Mouse (Mus musculus): Measurements from ENCODE around the gene Ptprr. TPM values are rescaled to one million over a fixed set of nuclear protein-coding genes. Genes with fewer than 3 reads are reported as not detected.

Gene Ptprr
- polyA plus RNA-seq, 1 experiment from 2014 or later: 3.3 TPM

DNA sequence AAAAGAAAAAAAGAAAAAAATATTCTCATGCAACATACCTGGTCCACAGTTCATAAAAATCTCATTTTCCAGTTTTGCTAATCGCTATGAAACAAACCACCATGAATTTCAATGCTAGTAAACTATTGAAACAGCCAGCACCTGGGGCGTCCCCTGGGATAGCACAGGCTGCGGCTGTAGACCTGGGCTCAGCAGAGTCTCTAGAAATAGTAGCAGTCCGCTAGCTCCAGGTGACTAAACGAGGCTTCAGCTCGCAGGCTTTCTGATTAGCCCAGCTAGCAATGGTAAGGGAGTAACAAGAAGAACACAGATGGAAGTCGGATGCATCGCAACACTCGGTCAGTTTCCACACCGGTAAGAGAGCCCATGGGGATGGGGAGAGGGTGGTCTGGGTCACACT, 125.7 kb downstream of the Ptprr start:
- Histone ChIP-seq H3K9me3 (ENCODE audit: low read length) (no peaks in the 10 kb centered on the region), H3K4me3 (ENCODE audit: low read depth, low read length) (no peak overlapping the region), H3K36me3 (ENCODE audit: insufficient read depth, low read length) (no peaks in the 10 kb centered on the region), H3K27ac (ENCODE audit: low read length) (no peak overlapping the region), H3K27me3 (replicated peaks; ENCODE audit: insufficient read depth, low read length) (no peaks in the 10 kb centered on the region), H3K4me1 (ENCODE audit: insufficient read depth, low read depth, low read length) (no peaks in the 10 kb centered on the region), H3K4me2 (replicated peaks; ENCODE audit: low read depth, low read length) (no peak overlapping the region), H3K9ac (replicated peaks; ENCODE audit: low read depth) (no peak overlapping the region)
- TF ChIP-seq EP300 (IDR thresholded peaks at IDR 0.05): no peak
- WGBS: 82% methylated on average over 10 of the region's 10 CpGs
- DNase-seq (ENCODE audit: low spot score) (no peak), ATAC-seq (no peak)

DNA sequence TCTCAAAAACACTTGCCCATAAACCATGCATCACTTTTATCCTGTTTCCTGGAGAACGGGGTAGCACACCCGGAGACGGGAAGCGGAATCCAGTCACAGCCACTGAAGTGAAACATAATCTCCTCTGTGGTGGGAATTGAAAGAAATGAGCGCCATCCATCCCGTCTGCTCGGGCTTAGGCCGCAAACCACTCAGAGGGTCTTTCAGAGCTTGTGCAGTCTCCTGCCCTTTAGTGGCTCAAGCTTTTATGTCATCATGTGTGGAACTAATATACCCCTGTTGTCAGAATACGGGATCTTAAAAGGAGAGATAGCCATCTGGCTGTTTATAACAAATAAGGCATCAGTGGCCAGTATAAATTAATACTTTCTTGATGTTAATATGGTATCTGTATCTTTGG, 128.1 kb downstream of the Ptprr start:
- WGBS: 74% methylated on average over 9 of the region's 9 CpGs
- no peak for DNase-seq (ENCODE audit: low spot score)

DNA sequence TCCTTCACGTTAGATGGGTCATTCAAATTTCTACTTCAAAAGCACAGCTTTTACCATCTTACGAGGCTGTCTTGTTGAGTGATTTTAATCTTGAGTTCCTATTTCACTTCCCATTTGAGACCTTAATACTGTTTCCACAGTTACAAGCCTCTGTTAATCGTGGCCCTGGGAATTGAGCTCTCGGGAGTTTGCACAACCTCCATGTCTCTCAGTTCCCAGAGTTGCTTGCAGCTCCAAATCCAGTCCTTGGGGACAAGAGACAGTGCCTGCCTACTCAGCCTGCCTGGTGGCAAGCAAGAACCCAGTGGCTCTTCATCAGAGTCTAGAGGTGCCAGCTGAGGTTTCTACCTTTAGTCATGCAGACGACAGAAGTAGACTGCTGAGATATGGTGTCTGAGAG, 136.7 kb downstream of the Ptprr start:
- H3K4me1 ChIP-seq (ENCODE audit: insufficient read depth, low read depth, low read length): no peaks in the 10 kb centered on the region
- WGBS: 79% methylated on average over 5 of the region's 5 CpGs

More for the DNA sequence above, 128.1 kb downstream of the Ptprr start:
- Histone ChIP-seq H3K27me3 (replicated peaks; ENCODE audit: insufficient read depth, low read length) (no peaks in the 10 kb centered on the region), H3K4me2 (replicated peaks; ENCODE audit: low read depth, low read length) (no peak overlapping the region), H3K36me3 (ENCODE audit: insufficient read depth, low read length) (no peaks in the 10 kb centered on the region), H3K9ac (replicated peaks; ENCODE audit: low read depth) (no peak overlapping the region), H3K4me3 (ENCODE audit: low read depth, low read length) (no peak overlapping the region), H3K9me3 (ENCODE audit: low read length) (no peaks in the 10 kb centered on the region), H3K27ac (ENCODE audit: low read length) (no peak overlapping the region), H3K4me1 (ENCODE audit: insufficient read depth, low read depth, low read length) (no peaks in the 10 kb centered on the region)
- TF ChIP-seq CTCF (IDR thresholded peaks at IDR 0.05) (no peak), EP300 (IDR thresholded peaks at IDR 0.05) (no peak)
- no peak for ATAC-seq

DNA sequence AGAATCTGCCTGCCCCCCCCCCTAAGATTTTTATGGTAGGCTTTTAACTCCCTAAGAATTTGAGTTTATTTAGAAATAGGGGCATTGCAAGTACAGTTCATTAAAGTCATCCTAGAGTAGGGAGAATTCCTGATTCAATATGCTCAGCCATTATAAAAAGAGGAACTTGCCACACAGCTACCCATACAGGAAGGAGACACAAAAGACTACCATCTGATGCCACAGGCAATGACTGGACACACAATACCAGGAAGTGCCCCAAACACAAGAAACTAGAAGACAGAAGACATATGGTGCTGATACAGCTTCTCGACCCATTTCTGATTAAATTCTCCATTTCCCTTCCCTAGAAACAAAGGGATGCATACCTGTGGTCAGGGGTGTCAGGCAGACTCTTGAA, 138.7 kb downstream of the Ptprr start:
- H3K27ac ChIP-seq (ENCODE audit: low read length): no peak overlapping the region
- 47% methylated on average over 1 of the region's 1 CpGs for WGBS
- H3K9me3 ChIP-seq (ENCODE audit: low read length): no peaks in the 10 kb centered on the region
- no peak overlapping the region for H3K4me2 ChIP-seq (replicated peaks; ENCODE audit: low read depth, low read length)
- H3K36me3 ChIP-seq (ENCODE audit: insufficient read depth, low read length): no peaks in the 10 kb centered on the region
- H3K9ac ChIP-seq (replicated peaks; ENCODE audit: low read depth): no peak overlapping the region
- no peak overlapping the region for H3K4me3 ChIP-seq (ENCODE audit: low read depth, low read length)
- no peaks in the 10 kb centered on the region for H3K4me1 ChIP-seq (ENCODE audit: insufficient read depth, low read depth, low read length)
- H3K27me3 ChIP-seq (replicated peaks; ENCODE audit: insufficient read depth, low read length): no peaks in the 10 kb centered on the region
- no peak for ATAC-seq
- no peak for DNase-seq (ENCODE audit: low spot score)
- TF ChIP-seq CTCF (IDR thresholded peaks at IDR 0.05) (no peak), EP300 (IDR thresholded peaks at IDR 0.05) (no peak)

More for the DNA sequence above, 136.7 kb downstream of the Ptprr start:
- Histone ChIP-seq H3K27me3 (replicated peaks; ENCODE audit: insufficient read depth, low read length) (no peaks in the 10 kb centered on the region), H3K4me2 (replicated peaks; ENCODE audit: low read depth, low read length) (no peak overlapping the region), H3K9ac (replicated peaks; ENCODE audit: low read depth) (no peak overlapping the region), H3K4me3 (ENCODE audit: low read depth, low read length) (no peak overlapping the region), H3K9me3 (ENCODE audit: low read length) (no peaks in the 10 kb centered on the region), H3K27ac (ENCODE audit: low read length) (no peak overlapping the region), H3K36me3 (ENCODE audit: insufficient read depth, low read length) (no peaks in the 10 kb centered on the region)
- DNase-seq (ENCODE audit: low spot score) (no peak), ATAC-seq (no peak)
- TF ChIP-seq EP300 (IDR thresholded peaks at IDR 0.05) (no peak), CTCF (IDR thresholded peaks at IDR 0.05) (no peak)

DNA sequence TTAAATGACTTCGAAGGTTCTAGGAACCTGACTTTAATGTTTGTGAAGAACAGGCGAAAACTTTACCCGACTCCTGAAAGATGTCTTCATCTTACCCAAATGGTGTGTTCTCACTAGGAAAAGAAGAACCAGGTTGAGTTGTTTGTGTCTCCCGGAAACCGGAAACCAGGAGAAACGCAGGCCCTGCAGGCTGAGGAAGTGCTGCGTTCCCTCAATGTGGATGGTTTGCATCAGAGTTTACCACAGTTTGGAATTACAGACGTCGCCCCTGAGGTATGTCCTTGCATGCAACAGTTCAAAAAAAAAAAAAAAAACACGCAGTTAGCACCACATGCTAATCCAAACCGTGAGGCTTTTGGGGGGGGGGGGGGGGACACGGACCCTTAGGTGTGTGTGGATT, 144.3 kb downstream of the Ptprr start:
- TF ChIP-seq EP300 (IDR thresholded peaks at IDR 0.05) (no peak), CTCF (IDR thresholded peaks at IDR 0.05) (no peak)
- no peak overlapping the region for H3K27ac ChIP-seq (ENCODE audit: low read length)
- no peaks in the 10 kb centered on the region for H3K4me1 ChIP-seq (ENCODE audit: insufficient read depth, low read depth, low read length)
- 69% methylated on average over 10 of the region's 12 CpGs for WGBS
- ATAC-seq: no peak
- H3K36me3 ChIP-seq (ENCODE audit: insufficient read depth, low read length): no peaks in the 10 kb centered on the region
- no peak overlapping the region for H3K4me2 ChIP-seq (replicated peaks; ENCODE audit: low read depth, low read length)
- no peaks in the 10 kb centered on the region for H3K9me3 ChIP-seq (ENCODE audit: low read length)
- H3K27me3 ChIP-seq (replicated peaks; ENCODE audit: insufficient read depth, low read length): no peaks in the 10 kb centered on the region
- no peak overlapping the region for H3K4me3 ChIP-seq (ENCODE audit: low read depth, low read length)
- no peak for DNase-seq (ENCODE audit: low spot score)
- H3K9ac ChIP-seq (replicated peaks; ENCODE audit: low read depth): no peak overlapping the region

DNA sequence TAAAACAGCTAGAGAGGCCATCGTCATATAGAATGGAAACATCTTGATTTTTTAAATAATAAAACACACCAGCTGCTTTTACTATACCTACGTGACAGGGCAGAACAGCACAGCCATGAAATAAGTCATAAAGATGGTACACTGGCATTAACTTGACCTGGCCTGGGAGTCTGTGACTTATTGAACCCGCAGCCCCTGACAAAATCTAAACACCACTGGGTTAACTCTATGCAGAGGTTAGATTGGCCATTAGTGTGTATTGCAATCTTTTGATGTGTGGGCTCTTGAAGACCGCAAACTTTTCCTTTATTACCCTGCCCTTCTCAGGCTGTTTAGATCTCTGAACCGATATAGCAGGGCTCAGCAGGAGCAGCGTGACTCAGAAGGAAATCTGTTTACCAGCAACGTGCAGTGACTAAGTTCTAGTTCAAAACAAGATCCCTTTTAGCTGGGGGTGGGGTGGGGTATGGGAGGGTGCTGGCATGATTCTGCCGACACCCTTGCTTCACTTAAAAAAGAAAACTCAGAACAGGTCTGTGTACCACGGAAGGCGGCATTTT, 157.4 kb downstream of the Ptprr start:
- no peak overlapping the region for H3K4me2 ChIP-seq (replicated peaks; ENCODE audit: low read depth, low read length)
- no peaks in the 10 kb centered on the region for H3K4me1 ChIP-seq (ENCODE audit: insufficient read depth, low read depth, low read length)
- ATAC-seq (no peak), DNase-seq (ENCODE audit: low spot score) (no peak)
- H3K27me3 ChIP-seq (replicated peaks; ENCODE audit: insufficient read depth, low read length): no peaks in the 10 kb centered on the region
- TF ChIP-seq CTCF (IDR thresholded peaks at IDR 0.05) (no peak), EP300 (IDR thresholded peaks at IDR 0.05) (no peak)
- H3K9me3 ChIP-seq (ENCODE audit: low read length): no peaks in the 10 kb centered on the region
- no peak overlapping the region for H3K27ac ChIP-seq (ENCODE audit: low read length)
- H3K9ac ChIP-seq (replicated peaks; ENCODE audit: low read depth): no peak overlapping the region
- WGBS: 51% methylated on average over 10 of the region's 10 CpGs
- no peaks in the 10 kb centered on the region for H3K36me3 ChIP-seq (ENCODE audit: insufficient read depth, low read length)
- no peak overlapping the region for H3K4me3 ChIP-seq (ENCODE audit: low read depth, low read length)
